Mouse (Mus musculus) liver, embryonic 14.5 days (tissue): Measurements from ENCODE around the gene Aldh1l1. TPM values are rescaled to one million over a fixed set of nuclear protein-coding genes. Genes with fewer than 3 reads are reported as not detected.

ENCODE experiments used
- ATAC-seq: fragments of 200-750 bp; cut with Nextera tagmentation; 2 replicates; pipeline ENCODE4 v1.8.0; 2017; ENCODE audit warnings: moderate number of reproducible peaks, mild to moderate bottlenecking, moderate library complexity; ENCODE audit not compliant: insufficient read depth
- DNase-seq, 3 experiments: peaks; one replicate each; pipeline ENCODE4 v3.0.0-alpha.2; 2012 to 2013; ENCODE audit warnings: low read depth in 3 of 3, low spot score in 3 of 3
- H3K27ac ChIP-seq: fragments of 300-500 bp; sonication (generic); 2 replicates; pipeline ENCODE4 v1.5.1; 2014; ENCODE audit warnings: moderate library complexity, mild to moderate bottlenecking, control low read depth, inconsistent platforms
- H3K27me3 ChIP-seq: fragments of 300-500 bp; sonication (generic); 2 replicates; pipeline ENCODE4 v1.6.1; 2014; ENCODE audit warnings: mild to moderate bottlenecking, low read length, moderate library complexity; ENCODE audit not compliant: control insufficient read depth, insufficient read depth
- H3K36me3 ChIP-seq: fragments of 300-500 bp; sonication (generic); replicated peaks from 2 replicates; pipeline ENCODE4 v1.6.1; 2014; ENCODE audit warnings: low read depth; ENCODE audit not compliant: control insufficient read depth, insufficient read depth
- H3K4me1 ChIP-seq, 2 experiments: fragments of 200-500 bp in 1 of 2; fragments of 300-500 bp in 1 of 2; sonication (generic) in 1 of 2; replicated peaks; 2 replicates each; pipeline ENCODE4 v1.6.1; 2012 to 2014; ENCODE audit warnings: antibody characterized with exemption in 1 of 2, inconsistent platforms in 1 of 2, low read length in 1 of 2; ENCODE audit not compliant: control insufficient read depth in 2 of 2, insufficient read depth in 2 of 2
- H3K4me2 ChIP-seq: fragments of 300-500 bp; sonication (generic); 2 replicates; pipeline ENCODE4 v1.6.1; 2014; ENCODE audit warnings: low read depth, mild to moderate bottlenecking, control low read depth, moderate library complexity
- H3K4me3 ChIP-seq, 2 experiments: fragments of 200-500 bp in 1 of 2; fragments of 300-500 bp in 1 of 2; sonication (generic) in 1 of 2; 2 replicates each; pipeline ENCODE4 v1.5.1; 2012 to 2014; ENCODE audit warnings: low read depth in 2 of 2, low read length in 2 of 2, mild to moderate bottlenecking in 2 of 2, control low read depth in 1 of 2, inconsistent platforms in 1 of 2, moderate library complexity in 1 of 2; ENCODE audit not compliant: insufficient read depth in 1 of 2
- H3K9ac ChIP-seq: fragments of 300-500 bp; sonication (generic); replicated peaks from 2 replicates; pipeline ENCODE4 v1.6.1; 2014; ENCODE audit warnings: mild to moderate bottlenecking, control low read depth, moderate library complexity
- H3K9me3 ChIP-seq: fragments of 300-500 bp; sonication (generic); 2 replicates; pipeline ENCODE4 v1.6.1; 2016; ENCODE audit warnings: low read length, mixed read lengths; ENCODE audit not compliant: control insufficient read depth
- CTCF ChIP-seq: IDR thresholded peaks from 2 replicates; pipeline ENCODE4 v1.5.1; 2016; ENCODE audit warnings: antibody characterized with exemption, low read depth, control low read depth
- EP300 ChIP-seq: IDR thresholded peaks from 2 replicates; pipeline ENCODE4 v1.6.1; 2016; ENCODE audit warnings: antibody characterized with exemption, low read depth
- WGBS: fragments of 180-500 bp; shearing (Covaris S2); extraction: QIAGEN DNeasy Blood & Tissue Kit; methylation state at CpG from one replicate; pipeline ENCODE4 v1.1.7; 2014; ENCODE audit not compliant: insufficient replicate concordance; 5-methylcytosine and 5-hydroxymethylcytosine counted together
- polyA plus RNA-seq, 2 experiments: library from polyadenylated mRNA; depleted of rRNA in 1 of 2; stranded (reverse) in 1 of 2; unstranded in 1 of 2; fragments of >200 nt; fragmentation: Nextera tagmentation in 1 of 2; extraction: Ambion mirVana in 1 of 2; gene quantifications; 2 replicates each; pipeline versions ENCODE4 v1.2.1 to v1.2.3; 2012 to 2014

The Aldh1l1 gene
- polyA plus RNA-seq, 2 experiments: 9.2 to 10.6 TPM

DNA sequence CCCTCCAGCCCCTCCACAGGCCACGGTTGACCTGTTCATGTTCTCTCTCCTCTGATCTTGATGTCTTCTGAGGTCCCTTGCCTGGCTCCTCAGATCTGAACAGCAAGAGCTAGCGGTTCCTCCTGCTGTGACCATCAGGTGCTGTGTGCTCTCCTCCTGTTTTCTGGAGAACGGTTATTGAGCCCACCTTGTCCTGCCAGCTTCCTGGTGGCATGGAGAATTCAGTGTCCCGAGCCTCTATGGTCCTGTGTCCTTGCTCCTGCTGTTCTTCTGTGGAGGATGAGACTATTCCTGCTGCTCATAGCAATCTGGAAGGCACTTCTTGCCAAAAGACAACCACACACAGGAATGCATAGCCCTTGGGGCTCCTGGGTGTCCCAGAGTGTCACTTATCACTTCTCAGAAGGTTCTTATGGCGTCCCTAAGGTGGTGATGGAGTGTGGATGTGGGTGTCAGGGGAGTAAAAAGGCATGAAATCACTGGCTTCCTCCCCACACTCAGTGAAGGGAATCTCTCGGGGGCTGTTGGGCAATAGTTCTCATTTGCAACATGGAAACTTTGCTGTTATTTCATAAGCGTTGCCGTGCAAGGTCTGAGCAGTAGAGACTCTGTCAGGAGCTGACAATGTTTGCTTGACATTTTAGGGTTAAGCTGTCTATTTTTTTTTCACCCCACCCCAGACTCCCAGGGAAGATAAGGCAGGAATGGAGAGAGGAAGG, 15.2 kb downstream of the Aldh1l1 start:
- Histone ChIP-seq H3K4me3 (no peak overlapping the region), H3K9ac (no peak overlapping the region), H3K27ac (no peak overlapping the region), H3K9me3 (no peaks in the 10 kb centered on the region), H3K4me1 (0 out of 4 replicates have a peak, but pooled peaks cover 0 to 2% of the 10 kb centered on the region in 2 experiments), H3K27me3 (no peaks in the 10 kb centered on the region), H3K36me3 (no peaks in the 10 kb centered on the region), H3K4me2 (no peak overlapping the region)
- DNase-seq (no peak), ATAC-seq (no peak)
- WGBS: 46% methylated on average over 8 of the region's 8 CpGs
- no peak for TF ChIP-seq EP300
- no peak for TF ChIP-seq CTCF

DNA sequence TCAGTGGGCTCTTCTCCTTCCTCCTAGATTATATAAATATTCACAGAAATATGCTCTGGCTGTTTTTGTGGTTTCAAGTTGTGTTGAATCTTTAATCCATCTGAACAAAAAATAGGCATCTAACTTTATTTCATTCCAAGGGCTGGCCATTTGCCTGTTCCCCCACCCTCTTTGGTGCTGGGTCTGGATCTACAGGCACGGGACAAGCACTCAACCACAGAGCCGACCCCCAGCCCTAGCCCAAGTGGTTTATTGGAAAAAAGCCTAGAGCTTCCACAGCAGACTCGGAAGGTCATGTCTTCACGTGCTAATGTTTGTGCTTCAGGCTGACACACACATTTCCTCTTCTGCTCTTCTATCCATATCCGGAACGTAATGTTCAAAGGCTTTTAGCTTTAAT, 19.7 kb downstream of the Aldh1l1 start:
- Histone ChIP-seq H3K4me2 (no peak overlapping the region), H3K9ac (no peak overlapping the region), H3K27me3 (no peaks in the 10 kb centered on the region), H3K36me3 (no peaks in the 10 kb centered on the region), H3K4me1 (peaks cover 0 to 2% of the 10 kb centered on the region in 2 experiments; a peak in 1 of 4 replicates), H3K4me3 (no peak overlapping the region), H3K27ac (no peak overlapping the region), H3K9me3 (no peaks in the 10 kb centered on the region)
- ATAC-seq: no peak
- DNase-seq: no peak
- WGBS: 47% methylated on average over 6 of the region's 6 CpGs
- TF ChIP-seq CTCF (no peak), EP300 (no peak)

DNA sequence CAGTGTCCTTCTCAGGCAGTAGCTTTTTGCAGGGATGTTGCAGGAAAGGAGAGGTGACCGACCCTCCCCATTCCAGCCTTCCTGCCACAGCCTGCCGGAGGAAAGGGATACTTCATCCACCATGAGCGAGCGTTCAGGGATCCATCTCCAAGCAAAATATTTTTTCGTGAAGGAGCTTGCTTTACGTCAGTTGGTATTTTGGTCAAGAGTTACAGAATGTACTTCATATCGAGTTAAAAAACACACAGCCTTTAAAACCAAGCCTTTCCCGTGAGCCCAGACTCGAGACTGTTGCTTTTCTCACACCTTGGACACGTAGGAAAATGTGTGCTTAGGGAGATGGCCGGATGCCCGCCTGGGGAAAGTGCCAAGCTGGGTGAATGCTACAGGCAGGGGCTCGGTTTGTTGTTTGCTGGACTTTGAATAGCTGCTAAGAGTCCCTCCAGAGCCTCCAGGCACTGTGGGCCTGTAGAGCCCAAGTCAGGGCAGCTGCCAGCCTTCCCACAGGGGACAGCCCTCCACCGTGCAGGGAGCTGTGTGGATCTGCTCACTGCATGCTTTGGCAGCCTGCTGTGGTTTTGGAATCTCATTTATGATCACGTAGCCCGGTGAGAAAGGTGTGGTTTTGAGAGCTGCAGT, 20.6 kb downstream of the Aldh1l1 start:
- no peaks in the 10 kb centered on the region for H3K36me3 ChIP-seq
- DNase-seq: no peak
- H3K27me3 ChIP-seq: no peaks in the 10 kb centered on the region
- H3K9ac ChIP-seq: no peak overlapping the region
- H3K27ac ChIP-seq: no peak overlapping the region
- 50% methylated on average over 16 of the region's 16 CpGs for WGBS
- H3K4me1 ChIP-seq: peaks cover 0 to 2% of the 10 kb centered on the region in 2 experiments; a peak in 1 of 4 replicates
- TF ChIP-seq EP300 (no peak), CTCF (no peak)
- no peak overlapping the region for H3K4me3 ChIP-seq
- ATAC-seq: no peak
- no peaks in the 10 kb centered on the region for H3K9me3 ChIP-seq
- no peak overlapping the region for H3K4me2 ChIP-seq

DNA sequence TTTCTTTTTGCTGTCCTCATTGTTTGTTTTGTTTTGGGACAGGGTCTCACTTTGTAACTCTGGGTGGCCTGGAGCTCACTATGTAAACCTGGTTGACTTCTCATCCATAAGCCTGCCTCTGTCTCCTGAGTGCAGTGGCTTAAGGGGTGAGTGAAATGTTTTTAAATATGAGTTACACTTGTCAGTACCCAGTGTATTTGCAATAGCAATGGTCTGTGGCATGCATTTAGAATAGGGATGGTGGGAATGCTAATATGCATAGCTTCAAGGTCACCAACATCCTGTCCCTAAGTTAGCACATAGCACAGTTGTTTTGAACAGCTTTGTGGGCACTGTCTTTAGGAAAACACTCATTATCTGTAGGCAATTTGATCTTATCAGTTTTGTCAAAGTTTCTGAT, 21.2 kb downstream of the Aldh1l1 start:
- DNase-seq (no peak), ATAC-seq (no peak)
- Histone ChIP-seq H3K27me3 (no peaks in the 10 kb centered on the region), H3K4me1 (peaks cover 0 to 2% of the 10 kb centered on the region in 2 experiments; a peak in 1 of 4 replicates), H3K36me3 (no peaks in the 10 kb centered on the region), H3K9ac (no peak overlapping the region), H3K4me3 (no peak overlapping the region), H3K4me2 (no peak overlapping the region), H3K9me3 (no peaks in the 10 kb centered on the region), H3K27ac (no peak overlapping the region)
- no peak for TF ChIP-seq EP300
- no peak for TF ChIP-seq CTCF

DNA sequence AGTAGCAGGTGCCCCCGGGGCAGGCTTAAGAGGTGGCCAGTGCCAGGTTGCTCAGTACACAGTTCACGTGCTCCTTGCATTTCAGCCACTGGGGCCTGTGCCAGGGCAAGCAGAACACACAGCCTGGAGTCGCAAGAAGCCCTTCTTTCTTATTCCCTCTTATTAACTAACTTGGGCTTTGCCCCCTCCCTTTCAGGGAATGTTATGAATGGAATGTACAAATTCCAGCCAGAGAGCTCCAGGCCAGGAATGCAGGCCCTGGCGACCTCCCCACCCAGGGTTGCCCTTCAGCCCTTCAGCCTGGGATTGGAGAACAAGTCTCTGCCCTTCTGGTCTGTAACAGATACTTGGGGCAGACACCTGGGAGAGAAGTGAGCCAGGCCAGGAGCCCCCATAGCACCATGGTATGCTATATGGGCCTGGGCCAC, 22.0 kb downstream of the Aldh1l1 start:
- Histone ChIP-seq H3K27ac (no peak overlapping the region), H3K4me2 (no peak overlapping the region), H3K9ac (no peak overlapping the region), H3K4me3 (no peak overlapping the region), H3K27me3 (no peaks in the 10 kb centered on the region), H3K9me3 (no peaks in the 10 kb centered on the region), H3K4me1 (peaks cover 0 to 2% of the 10 kb centered on the region in 2 experiments; a peak in 1 of 4 replicates), H3K36me3 (no peaks in the 10 kb centered on the region)
- ATAC-seq: no peak
- WGBS: 42% methylated on average over 4 of the region's 4 CpGs
- TF ChIP-seq CTCF (no peak), EP300 (no peak)
- DNase-seq: no peak
